Mouse (Mus musculus) hematopoietic stem cell, adult 5-6 weeks (primary cell): ENCODE measurements at regions not wholly inside any gene's neighbourhood (a gene's known extent, or its start where the extent isn't known, plus 50 kb on each side); places are given as distances from the start of the nearest gene placed in this dataset.

Experiments
- ATAC-seq, 2 experiments: fragments of 125-278 bp in 1 of 2; replicated peaks in 1 of 2; 2 replicates each; pipeline ENCODE4 v1.8.0; 2016 to 2017; ENCODE audit warnings: inconsistent platforms in 2 of 2, mild to moderate bottlenecking in 2 of 2, moderate number of reproducible peaks in 2 of 2, low read depth in 1 of 2, moderate TSS enrichment in 1 of 2; ENCODE audit not compliant: low FRiP score in 2 of 2, poor library complexity in 2 of 2, severe bottlenecking in 2 of 2, insufficient read depth in 1 of 2, low TSS enrichment in 1 of 2

- ATAC-seq: peak in 1 of 2 experiments; percentile 46; a peak in 1 of 4 replicates
These were observed 63.6 kb upstream of the Dcx start for GRCm38 (mm10) chrX:143996716-143997115.
